Mouse (Mus musculus): Measurements from ENCODE around the gene Troap. TPM values are rescaled to one million over a fixed set of nuclear protein-coding genes. Genes with fewer than 3 reads are reported as not detected.

Gene Troap
- 5.8 and 7.8 TPM in 2 replicates for polyA plus RNA-seq (2015; fragmentation: Nextera tagmentation; extraction: Ambion mirVana)

GRCm38 (mm10) chr15:99074019-99074599 is at the start of gene Troap:
Gene Troap, plus strand, starts transcription at chr15:99074575.

GRCm38 (mm10) chr15:99029619-99030584 is 44.5 kb upstream of the Troap start, which contains the start of gene Tuba1c:
Gene Tuba1c, plus strand, starts transcription at chr15:99029891.

DNA sequence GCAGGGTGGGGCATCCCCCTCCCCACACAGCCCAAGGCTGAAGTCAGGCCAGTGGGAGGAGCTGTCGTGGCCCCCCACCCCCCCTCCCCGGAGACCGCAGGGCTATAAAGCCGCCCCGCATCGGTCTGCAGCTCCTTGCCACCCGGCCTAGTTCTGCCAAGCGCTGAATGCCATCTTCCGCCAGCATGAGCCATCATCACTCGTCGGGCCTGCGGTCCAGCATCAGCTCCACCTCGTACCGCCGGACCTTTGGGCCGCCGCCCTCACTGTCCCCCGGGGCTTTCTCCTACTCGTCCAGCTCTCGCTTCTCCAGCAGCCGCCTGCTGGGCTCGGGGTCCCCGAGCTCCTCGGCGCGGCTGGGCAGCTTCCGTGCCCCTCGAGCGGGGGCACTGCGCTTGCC is 19.3 kb upstream of the Troap start, which contains the start of gene Prph:
Gene Prph, plus strand, starts transcription at position 135 of the 400 bp plus-strand sequence.

GRCm38 (mm10) chr15:99087253-99088075 is 13.1 kb downstream of the Troap start, which contains the start of gene C1ql4:
Gene C1ql4, minus strand, starts transcription at chr15:99087817.

DNA sequence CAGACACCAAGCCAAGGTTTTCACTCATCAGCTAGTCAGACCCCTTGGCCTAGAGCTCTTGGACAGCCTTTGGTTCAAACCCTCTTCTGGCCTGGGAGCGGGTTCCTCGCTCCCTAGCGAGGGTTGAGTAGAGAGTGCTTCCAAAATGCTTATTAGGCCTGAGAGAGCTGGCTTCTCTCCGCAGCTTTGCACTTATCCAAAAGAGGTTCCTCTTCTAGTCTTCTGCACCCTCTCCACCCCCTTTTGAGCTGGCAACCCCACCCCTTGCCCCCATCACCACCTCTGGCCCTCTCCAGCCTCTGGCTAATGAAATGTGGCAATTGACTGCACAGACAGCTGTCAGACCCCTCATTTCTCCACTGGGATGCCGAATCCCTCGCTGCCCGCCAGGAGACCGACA is 18.5 kb downstream of the Troap start, which contains the start of gene Dnajc22:
Gene Dnajc22, plus strand, starts transcription at position 301 of the 400 bp plus-strand sequence.

DNA sequence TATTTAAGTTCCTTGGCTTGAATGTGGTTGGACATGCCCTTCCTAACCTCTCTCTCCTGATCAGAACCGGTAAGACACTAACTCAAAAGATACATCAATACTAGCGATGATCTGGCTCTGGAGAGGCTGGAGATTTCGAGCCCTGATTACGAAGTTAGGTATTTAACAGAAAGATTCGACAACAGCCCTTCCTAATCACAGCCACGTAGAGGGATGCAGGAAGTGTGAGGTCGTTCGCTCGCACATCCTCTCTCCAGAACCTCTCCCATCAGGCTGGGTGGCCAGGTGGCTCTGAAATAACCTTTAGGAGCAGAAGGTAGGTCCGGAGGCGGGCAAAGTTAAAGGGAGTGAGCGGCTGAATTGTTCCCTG is 51.3 kb downstream of the Troap start, which contains the start of gene Spats2:
Gene Spats2, plus strand, starts transcription at position 206 of the 370 bp plus-strand sequence.

Small RNA genes lying within 50 kb of the gene (microRNA-seq; reads per million reads assigned to microRNA genes)
- gene Mir6960, result 0.41 to 0.42 reads per million in 2 experiments

Other genes starting within 250 kb of the Troap start
- gene Prkag1, start 243.1 kb upstream of the Troap start, polyA plus RNA-seq (2015; fragmentation: Nextera tagmentation; extraction: Ambion mirVana), result 45.5 and 53.7 TPM in 2 replicates
- gene Kmt2d, start 203.4 kb upstream of the Troap start, polyA plus RNA-seq (2015; fragmentation: Nextera tagmentation; extraction: Ambion mirVana), result 6.1 and 6.8 TPM in 2 replicates
- gene Rhebl1, start 180.0 kb upstream of the Troap start, polyA plus RNA-seq (2015; fragmentation: Nextera tagmentation; extraction: Ambion mirVana), result 4.3 and 6.7 TPM in 2 replicates
- gene Dhh, start 176.0 kb upstream of the Troap start, polyA plus RNA-seq (2015; fragmentation: Nextera tagmentation; extraction: Ambion mirVana), result 4.0 and 4.3 TPM in 2 replicates
- 8.9 and 9.5 TPM in 2 replicates for gene Lmbr1l, start 156.3 kb upstream of the Troap start, polyA plus RNA-seq (2015; fragmentation: Nextera tagmentation; extraction: Ambion mirVana)
- gene Tuba1b, start 140.0 kb upstream of the Troap start, polyA plus RNA-seq (2015; fragmentation: Nextera tagmentation; extraction: Ambion mirVana), result 399 and 497 TPM in 2 replicates
- not detected in 2 replicates for gene Gm49450, start 121.0 kb upstream of the Troap start, polyA plus RNA-seq (2015; fragmentation: Nextera tagmentation; extraction: Ambion mirVana)
- gene Tuba1a, start 120.9 kb upstream of the Troap start, polyA plus RNA-seq (2015; fragmentation: Nextera tagmentation; extraction: Ambion mirVana), result 467 and 630 TPM in 2 replicates
- gene Tuba1c, start 44.7 kb upstream of the Troap start, polyA plus RNA-seq (2015; fragmentation: Nextera tagmentation; extraction: Ambion mirVana), result 32.2 and 35.7 TPM in 2 replicates
- 0.68 and 1.4 TPM in 2 replicates for gene Prph, start 19.4 kb upstream of the Troap start, polyA plus RNA-seq (2015; fragmentation: Nextera tagmentation; extraction: Ambion mirVana)
- not detected in 2 replicates for gene C1ql4, start 13.2 kb downstream of the Troap start, polyA plus RNA-seq (2015; fragmentation: Nextera tagmentation; extraction: Ambion mirVana)
- 0.11 TPM in 1 of 2 replicates, not detected in the other for gene Dnajc22, start 18.6 kb downstream of the Troap start, polyA plus RNA-seq (2015; fragmentation: Nextera tagmentation; extraction: Ambion mirVana)
- 12.8 and 14.5 TPM in 2 replicates for gene Spats2, start 51.3 kb downstream of the Troap start, polyA plus RNA-seq (2015; fragmentation: Nextera tagmentation; extraction: Ambion mirVana)
- gene Kcnh3, start 150.3 kb downstream of the Troap start, polyA plus RNA-seq (2015; fragmentation: Nextera tagmentation; extraction: Ambion mirVana), result 0.06 and 0.15 TPM in 2 replicates
- gene Mcrs1, start 177.4 kb downstream of the Troap start, polyA plus RNA-seq (2015; fragmentation: Nextera tagmentation; extraction: Ambion mirVana), result 100 and 106 TPM in 2 replicates
- 19.6 and 23.4 TPM in 2 replicates for gene Prpf40b, start 220.5 kb downstream of the Troap start, polyA plus RNA-seq (2015; fragmentation: Nextera tagmentation; extraction: Ambion mirVana)
- 0.09 and 0.10 TPM in 2 replicates for gene Fam186b, start 221.3 kb downstream of the Troap start, polyA plus RNA-seq (2015; fragmentation: Nextera tagmentation; extraction: Ambion mirVana)

Data from skeletal muscle tissue, postnatal 0 days (tissue).